Mouse (Mus musculus) layer of hippocampus, postnatal 14 days (tissue): ENCODE measurements around the gene Rars. TPM values are rescaled to one million over a fixed set of nuclear protein-coding genes. Genes with fewer than 3 reads are reported as not detected.
"Not testable (repeated sequence)": the region's sequence is repeated elsewhere in the genome, so short reads cannot be mapped to it uniquely, and the experiment has no call there.

Source experiments
- DNase-seq, 2 experiments: peaks; one replicate each; pipeline ENCODE4 v3.0.0; 2021 to 2022; ENCODE audit warnings: low spot score in 2 of 2, mixed read lengths in 1 of 2
- total RNA-seq, 2 experiments: library from RNA; stranded (reverse); gene quantifications; 2 replicates each; pipeline ENCODE4 v1.2.3; 2021

Gene Rars
- total RNA-seq, 2 experiments from 2014 or later, result 46.1 to 46.2 TPM

DNA sequence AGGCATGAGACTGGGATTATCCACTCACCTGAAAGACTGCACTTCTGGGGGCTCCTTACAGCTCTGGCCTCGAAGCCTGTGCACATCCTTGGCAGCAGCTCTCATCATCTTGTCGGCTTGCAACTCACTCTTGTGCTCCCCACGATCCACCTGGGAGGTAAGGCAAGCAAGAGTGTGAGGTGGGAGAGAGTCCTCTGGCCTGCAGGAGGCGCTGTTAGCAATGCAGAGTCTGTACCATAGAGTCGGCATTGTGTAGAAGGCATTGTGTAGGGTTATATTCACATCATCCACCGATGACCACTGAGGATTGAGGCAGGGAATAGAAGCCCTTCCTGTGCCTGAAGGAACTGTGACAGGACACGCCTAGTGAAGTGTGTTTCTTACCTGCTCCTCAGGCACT is 6.0 kb upstream of the Rars start:
- DNase-seq, result no peak

DNA sequence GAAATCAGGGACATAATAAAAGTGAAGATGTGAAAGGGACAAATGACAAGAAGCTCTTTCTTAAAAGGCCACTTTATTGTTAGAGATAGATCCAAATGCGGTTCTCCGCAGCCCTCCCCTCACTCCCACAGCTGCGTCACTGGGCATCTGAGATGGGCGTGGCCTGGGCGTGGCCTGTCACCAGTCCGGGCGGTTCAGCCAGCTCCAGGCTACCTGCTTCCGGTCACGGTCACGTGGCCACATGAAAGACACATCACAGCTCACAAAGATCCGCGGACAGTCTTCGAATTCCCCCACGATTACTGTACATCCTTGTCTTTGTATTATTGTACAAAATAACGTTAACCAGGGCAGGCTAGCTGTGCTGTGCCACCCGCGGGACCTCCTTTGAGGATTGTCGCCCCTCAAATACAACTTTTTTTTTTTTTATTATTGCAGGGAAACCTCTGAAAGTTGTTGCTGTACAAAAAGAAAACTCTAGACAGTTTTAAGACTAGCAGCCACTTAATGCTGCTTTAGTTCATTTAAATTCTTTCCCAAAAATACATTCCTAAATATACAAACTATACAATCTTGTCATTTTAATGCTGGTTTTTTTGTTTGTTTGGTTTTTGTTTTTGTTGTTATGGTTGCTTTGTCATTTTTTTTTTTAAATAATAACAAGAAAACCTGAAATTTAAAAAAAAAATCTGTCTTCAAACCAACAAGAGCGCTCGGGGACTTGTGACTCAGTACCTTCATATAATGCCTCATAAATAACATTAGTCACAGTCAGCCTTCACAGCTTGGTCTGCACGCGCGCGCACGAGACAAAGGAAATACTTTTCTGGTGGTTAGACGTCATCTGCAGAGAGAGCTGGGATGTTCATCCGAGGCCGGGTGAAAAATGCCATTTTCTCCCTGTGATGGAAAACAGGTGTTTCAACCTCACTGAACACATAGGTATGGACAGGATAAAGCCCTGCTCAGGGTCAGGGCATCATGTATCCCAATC is 4.3 kb upstream of the Rars start:
- DNase-seq, result peak; percentile 43 to 61

DNA sequence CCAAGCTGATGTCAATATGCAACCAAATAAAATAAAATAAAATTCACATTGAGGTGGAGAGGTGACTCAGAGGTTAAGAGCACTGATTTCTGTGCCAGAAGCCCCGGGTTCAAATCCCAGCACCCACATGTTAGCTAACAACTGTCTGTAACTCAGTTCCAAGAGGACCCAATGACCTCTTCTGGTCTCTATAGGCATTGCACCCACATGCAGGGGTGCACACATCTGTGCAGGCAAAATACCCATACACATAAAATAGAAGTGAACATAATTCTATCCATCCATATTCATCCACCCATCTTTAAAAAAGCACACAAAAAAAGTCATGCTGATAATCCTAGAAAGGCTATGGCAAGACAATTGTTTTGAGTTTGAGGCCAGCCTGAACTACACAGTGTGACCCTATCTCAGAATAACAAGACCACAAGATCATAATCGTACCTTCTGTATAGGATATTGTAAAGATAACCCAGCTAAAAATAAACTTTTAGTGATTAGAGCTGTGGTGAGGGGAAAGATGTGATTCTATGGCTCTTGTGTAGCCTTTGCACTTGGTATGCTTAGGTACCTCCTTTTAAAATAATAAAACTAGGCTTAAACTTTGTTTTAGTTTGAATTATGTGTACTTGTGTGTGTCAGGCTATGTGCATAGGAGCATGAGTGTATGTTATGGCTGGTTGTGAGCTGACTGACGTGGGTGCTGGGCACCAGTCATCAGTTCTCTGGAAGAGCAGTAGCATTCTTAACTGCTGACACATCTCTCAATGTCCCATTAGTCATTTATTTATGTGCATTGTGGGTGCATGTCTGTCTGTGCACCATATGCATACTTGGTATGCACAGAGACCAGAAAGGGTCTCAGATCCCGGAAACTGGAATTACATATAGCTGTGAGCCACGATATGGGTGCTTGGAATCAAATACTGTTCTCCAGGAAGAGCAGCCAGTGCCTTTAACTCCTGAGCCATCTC is 3.1 kb upstream of the Rars start:
- DNase-seq, result no peak

DNA sequence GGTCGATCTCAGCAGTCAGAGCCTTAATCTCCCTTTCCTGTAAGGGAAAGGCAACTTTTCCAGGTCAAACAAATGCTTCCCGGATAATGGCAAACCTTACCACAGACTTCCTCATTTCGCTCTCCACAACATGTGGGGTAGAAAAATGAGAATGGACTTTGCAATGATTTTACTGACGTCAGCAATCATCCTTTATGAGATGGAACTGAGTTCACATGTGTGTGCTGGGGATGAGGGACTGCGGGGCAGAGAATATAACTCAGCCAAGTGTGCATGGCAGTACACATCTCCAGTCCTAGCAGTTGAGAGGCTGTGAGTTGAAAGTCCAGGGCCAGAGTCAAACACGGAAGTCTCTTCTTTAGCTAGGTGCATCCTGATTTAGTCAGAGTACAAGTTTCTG is 1.0 kb downstream of the Rars start:
- no peak for DNase-seq

DNA sequence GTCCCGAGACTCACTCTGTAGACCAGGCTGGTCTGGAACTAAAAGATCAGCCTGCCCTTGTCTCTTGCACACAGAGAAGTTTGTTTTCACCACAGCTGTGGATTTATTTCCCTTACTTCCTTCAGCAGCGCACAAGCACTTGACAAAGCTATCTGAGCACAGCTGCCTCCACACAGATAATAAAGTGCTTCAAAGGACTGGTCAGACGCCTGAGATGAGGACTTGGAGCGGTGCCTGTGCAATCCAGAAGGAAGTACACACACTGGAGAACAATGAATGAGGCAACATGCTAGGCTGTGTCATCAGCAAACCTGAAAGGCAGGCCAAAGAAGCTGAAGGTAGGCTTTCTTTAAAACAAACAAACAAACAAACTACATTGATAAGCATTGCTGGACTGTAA is 2.2 kb downstream of the Rars start:
- DNase-seq, result no peak

DNA sequence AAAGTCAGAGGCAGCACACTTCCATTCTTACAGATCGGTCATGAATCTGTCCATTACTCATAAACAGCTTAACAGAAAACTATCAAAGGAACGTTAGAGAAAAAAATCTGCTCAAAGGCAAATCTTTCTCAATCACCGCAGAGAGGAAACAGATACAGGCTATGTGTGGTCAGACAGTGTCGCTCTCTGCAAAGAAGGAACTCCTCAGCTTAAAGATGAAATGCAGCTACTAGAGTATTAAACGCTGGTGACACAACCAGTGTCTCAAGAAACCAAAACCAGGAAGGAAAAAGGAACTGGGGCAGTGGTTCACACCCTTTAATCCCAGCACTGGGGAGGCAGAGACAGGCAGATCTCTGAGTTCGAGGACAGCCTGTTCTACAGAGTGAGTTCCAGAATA is 6.6 kb downstream of the Rars start:
- DNase-seq, result no peak

DNA sequence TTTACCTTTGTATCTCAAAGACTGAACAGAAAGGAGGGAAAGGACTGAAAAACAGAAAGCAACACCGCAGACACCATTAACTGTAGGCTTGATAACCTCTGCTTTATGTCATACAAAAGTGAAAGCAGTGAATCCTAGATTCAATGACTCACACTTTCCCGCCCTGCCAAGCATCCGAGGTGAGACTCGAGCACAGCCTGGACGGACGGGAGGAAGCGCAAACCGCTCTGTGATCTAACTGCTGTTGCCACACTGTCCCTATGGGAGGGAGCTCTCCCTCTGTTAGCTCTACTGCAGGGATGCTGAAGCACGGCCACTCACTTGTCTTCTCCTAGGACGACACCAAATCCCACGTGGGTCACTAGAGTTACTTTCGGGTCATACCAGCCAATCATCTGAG is 18.0 kb downstream of the Rars start:
- no peak for DNase-seq

DNA sequence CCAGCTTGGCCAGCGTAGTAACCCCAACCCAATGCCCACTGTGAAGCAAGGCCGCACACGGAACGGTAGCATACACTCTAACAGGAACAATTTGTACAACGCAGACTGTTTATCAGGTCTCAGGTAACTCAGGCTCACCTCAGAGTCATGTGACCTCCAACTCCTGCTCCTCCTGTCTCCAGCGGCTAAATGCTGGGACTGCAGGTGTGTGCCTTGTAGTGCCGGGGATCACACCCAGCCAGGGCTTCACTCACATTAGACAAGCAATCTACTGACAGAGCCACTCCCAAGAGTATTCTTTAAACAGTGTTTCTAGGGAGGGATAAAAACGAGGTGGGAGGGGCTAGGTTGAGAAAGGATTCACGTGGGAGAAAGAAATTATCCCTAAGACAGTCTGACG is 22.8 kb downstream of the Rars start:
- DNase-seq, result no peak

DNA sequence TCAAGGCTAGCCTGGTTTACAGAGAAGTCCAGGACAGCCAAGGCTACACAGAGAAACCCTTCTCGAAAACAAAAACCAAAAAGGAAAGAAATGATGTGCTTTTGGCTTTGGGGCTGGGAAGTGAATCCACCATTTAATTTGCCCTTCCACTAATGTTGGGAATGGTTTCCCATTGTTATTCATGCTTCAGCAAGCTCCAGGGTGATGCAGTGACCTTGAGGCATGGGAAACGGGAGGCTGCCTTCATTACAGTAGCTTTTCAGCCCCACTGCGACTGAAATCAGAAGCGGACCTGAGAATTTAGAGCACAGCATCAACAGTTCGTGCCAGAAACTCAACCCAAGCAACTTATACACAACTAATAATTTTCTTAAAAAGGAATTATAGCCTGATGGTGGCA is 33.0 kb downstream of the Rars start:
- no peak for DNase-seq

DNA sequence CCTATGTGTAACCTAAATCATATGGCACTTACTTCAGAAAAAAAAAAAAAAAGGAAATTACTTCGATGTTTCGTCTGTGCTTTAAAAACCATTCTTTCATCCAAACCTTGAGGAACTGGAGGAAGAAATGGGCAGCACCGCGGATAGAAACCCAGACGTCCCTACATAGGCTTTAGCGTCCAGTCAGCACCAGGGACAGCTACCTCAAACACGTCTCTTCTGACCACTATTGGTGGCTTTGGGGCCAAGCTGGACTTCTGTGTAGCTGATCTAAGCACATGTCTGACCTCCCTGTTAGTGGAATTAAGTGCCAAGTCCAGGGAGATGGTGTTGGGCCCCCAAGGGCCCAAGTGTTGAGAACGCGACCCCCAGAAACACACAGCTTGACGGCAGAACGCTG is 35.4 kb downstream of the Rars start, which contains the start of gene Fbll1:
Gene Fbll1, minus strand, starts transcription at position 11 of the 400 bp plus-strand sequence.
- DNase-seq, result peak; percentile 28 to 36

DNA sequence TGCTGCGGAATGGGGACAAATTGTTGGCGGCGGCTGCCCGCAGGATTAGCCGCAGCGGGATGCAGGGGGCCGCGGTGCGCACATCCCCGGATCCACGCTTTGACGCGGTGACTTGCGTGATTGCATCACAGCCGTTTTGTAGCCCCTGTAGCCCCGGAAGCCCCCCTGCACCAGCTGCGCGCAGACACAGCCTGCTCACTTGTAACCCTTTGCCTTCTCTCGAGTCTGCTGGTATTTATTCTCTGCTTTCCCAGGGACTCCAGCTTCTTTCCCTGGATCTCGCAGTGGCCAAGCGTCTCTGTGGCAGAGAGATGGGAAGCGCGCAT is 35.8 kb downstream of the Rars start:
- peak; percentile 76 to 84 for DNase-seq

DNA sequence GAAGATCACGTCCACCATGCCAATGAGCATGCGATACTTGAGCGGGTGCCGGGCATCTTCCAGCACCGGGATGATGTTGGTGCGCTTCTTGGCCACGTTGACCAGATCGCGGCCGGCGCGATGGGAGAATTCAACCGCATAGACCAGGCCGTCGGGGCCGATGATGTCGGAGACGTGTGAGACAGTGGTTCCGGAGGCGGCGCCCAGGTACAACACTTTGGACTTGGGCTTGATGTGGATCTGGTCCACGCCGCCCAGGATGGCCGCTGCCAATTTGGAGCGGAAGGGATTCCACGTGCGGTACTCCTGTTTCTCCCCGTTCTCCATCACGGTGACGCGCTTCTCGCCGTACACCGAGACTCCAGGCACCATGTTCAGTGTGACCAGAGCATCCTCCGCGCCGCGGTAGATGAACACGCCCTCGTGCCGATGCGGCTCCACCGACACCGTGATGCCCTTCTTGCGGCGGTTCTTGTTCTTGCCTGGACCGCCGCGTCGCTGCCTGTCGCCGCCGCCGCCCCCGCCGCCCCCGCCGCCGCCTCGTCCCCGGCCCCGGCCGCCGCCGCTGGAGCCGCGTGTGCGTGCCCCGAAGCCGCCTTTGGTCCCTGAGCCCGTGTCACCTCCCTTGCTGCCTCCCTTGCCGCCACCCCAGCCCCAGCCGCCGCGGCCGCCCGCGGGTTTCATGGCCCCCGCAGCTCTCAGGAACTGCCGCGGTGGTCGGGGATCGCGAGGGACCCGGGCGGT is 36.4 kb downstream of the Rars start:
- DNase-seq, result peak; percentile 26 to 39

DNA sequence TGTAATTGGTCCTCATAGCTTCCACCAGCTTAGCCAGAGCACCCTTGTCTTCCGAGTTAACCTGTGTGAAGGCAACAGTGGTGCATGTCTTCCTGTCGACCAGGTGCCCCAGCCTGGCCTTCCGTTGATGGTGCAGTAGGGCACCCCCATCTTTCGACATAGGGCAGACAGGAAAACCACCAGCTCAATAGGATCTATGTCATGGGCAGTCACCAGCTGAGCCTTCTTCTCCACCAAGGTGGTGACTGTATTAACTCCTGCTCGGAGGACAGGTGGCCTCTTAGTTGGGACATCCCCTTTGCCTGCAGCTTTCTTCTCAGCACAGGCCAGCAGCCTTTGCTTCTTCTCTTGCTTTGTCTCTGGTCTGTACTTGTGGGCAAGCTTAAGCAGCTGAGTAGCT is 41.5 kb downstream of the Rars start:
- not testable (repeated sequence) for DNase-seq

DNA sequence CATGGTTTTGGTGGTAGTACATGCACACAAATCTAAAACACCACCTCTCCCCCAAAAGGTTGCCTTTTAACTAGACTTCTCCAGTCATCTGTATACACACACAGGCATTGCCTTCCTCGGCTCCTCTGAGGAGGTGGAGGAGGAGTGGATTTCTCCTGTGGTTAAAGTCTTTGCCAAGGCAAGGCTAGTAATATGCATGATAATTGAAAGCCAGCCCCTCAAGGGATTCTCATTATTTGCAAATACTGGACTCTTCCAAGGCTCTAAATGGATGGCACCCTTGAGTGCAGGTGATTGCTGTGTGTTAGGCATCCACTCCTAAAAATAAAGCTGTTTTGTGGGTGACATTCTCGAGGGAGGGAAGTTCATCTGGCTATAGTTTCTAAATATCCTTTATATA is 45.9 kb downstream of the Rars start:
- DNase-seq, result no peak

DNA sequence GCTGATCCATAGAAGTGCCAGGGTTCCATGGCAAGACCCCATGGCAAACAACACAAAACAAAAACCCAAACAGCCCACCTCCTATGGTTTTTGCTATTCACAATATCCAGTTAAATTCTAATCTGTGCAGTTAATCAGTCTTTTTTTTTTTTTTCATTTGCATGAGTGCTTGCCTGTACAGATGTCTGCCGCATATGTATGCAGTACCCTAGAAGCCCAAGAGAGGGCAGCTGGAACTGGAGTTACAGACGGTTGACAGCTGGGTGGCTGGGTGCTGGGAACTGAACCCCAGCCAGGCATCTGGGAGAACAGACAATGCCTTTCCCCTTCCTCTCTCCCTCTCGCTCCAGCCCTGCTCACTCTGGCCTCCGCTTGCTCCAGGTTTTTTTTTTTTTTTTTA is 49.8 kb downstream of the Rars start:
- no peak for DNase-seq

DNA sequence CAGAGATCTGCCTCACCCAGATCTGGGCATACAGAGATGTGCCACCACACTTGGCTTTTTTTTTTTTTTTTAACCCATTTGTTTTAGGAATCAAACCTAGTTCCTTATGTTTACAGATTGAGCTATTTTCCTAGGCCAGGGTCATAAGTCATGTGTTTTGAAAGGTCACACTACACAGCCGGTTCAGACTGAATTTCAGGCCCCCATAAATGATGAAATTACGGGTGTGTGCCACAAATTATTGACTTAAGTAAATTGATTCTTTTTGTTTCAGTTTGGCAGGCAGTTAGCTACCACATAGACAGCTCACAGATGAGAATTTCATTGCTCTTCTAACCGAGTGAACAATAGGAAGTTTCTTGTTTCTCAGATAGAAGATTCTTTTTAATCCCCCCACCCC is 50.3 kb downstream of the Rars start:
- DNase-seq, result no peak

DNA sequence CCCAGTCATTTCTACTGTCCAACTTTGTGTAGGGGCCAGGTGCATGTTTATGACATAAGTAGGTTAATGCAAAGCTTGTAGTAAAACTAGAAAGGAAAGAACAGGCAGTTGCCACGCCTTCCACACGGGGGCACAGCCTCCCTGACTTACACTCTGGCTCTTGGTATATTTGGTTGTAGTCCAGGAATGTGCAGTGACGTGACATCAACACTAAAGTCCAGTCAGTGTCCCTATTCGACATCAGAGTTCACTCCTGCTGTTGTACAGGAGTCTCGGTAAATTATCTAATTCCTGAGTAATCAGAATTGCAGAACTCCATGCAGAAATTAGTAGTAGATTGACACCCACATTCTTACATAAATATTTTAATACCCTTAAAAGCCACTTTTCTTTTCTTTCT is 51.3 kb downstream of the Rars start:
- no peak for DNase-seq

DNA sequence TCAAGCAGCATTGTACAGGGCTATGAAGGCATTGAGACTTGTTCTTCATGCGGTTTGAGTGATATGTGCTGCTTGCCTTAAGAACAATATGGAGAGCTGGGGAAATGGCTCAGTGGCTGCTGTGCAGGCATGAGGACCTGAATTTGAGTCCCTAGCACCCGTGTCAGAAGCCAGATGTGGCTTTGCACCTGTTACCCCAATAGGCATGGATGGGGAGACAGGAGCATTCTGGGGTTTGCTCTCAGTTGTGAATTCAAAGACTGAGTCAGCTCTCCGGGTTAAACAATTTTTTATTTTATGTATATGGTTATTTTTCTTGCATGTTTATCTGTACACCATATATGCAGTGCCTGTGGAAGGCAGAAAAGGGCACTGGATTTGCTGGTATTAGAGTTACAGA is 51.9 kb downstream of the Rars start:
- DNase-seq, result no peak

DNA sequence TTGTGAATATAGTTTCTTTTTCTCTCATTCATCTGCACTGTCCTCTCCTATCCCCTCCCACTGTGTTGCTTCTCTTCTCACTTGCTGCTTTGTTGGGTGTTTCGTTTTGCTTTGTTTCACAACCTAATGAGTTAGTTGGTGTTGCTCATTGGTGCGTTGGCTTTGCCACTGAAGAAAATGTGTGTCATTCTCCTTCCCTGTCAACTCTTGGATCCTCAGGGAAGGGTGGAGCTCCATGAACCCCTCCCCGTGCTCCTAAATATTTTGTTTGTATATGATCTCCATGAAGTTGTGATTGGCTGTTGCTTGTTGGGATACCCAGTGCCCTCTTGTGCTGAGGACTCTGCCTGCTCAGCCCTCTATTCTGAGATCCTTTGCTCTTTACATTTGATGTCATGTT is 54.0 kb downstream of the Rars start:
- no peak for DNase-seq

DNA sequence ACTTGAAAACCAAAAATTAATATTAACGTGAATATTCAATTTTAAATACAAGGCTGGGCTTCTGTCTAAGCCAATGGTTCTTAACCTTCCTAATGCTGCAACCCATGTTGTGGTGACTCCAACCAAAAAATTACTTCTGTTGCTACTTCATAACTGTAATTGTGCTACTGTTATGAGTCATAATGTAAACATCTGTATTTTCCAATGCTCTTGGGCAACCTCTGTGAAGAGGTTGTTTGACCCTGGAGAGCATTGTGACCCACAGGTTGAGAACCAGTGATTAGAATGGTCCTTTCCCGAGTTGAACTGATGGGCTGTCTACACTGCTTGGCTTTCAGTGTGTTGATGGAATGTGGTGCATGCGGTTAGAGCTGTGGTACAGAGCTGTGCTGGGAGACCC is 57.9 kb downstream of the Rars start:
- DNase-seq, result no peak

DNA sequence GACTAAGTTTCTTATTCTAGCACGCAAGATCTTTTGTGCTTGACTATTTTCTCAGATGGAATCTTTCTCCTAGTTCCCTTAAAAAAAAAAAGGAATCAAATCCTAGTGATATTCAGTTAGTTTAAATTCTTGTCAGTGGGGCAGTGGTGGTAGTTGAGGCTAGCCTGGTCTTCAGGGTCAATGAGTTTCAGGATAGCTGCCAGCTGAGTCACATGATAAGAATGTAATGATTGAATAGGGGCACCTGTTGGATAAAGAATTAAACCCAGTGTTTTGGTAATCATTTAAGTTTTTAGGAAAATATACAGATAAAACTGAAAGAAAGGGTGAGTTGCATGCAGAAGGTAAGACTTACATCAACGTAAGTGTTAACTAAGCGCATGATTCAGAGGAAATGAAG is 58.7 kb downstream of the Rars start:
- DNase-seq, result no peak
